In genomic region chr2:71527323-71528013, GRCm38 (mm10) we compare ENCODE assay signal across 14 mouse cellular contexts. TPM values are rescaled to one million over a fixed set of nuclear protein-coding genes. Genes with fewer than 3 reads are reported as not detected.
DNase-seq lines count a peak whose midpoint lies in the region; ATAC-seq lines count a peak whose summit lies in the region.
"Had no signal": no experiment of that assay in that cellular context is flagged by ENCODE, and none has a peak within 500 bp of the region (broad histone marks: within the 10 kb centered on the region; RNA-seq: fewer than 3 reads in every experiment).

No protein-coding gene starts in this region.

- 2% methylated on average over 24 of the region's 24 CpGs for WGBS in embryonic facial prominence, embryonic 11.5 days
- WGBS in forebrain, embryonic 15.5 days, result 3% methylated on average over 24 of the region's 24 CpGs
- WGBS in neural tube, embryonic 11.5 days, result 2% methylated on average over 24 of the region's 24 CpGs

- intact Hi-C loops in left cerebral cortex, postnatal 25 days (cut with DNase I), result no loop called here
- intact Hi-C loops in left cerebral cortex, postnatal 14 days (cut with DNase I), result no loop called here

- H3K27me3 ChIP-seq in embryonic facial prominence, embryonic 11.5 days (ENCODE audit: control insufficient read depth, insufficient read depth, low read length), result peaks cover 54% of the 10 kb centered on the region
- peaks cover 77% of the 10 kb centered on the region for H3K27me3 ChIP-seq in forebrain, embryonic 15.5 days
- H3K27me3 ChIP-seq in neural tube, embryonic 11.5 days (ENCODE audit: control insufficient read depth, insufficient read depth, low read length), result peaks cover 90% of the 10 kb centered on the region
- H3K27me3 ChIP-seq: CH12.LX had no signal

- peak overlapping the region; percentile 40 for H3K4me2 ChIP-seq in embryonic facial prominence, embryonic 11.5 days (ENCODE audit: low read depth, low read length)
- peak overlapping the region; percentile 81 for H3K4me2 ChIP-seq in forebrain, embryonic 15.5 days (replicated peaks)
- no peak overlapping the region for H3K4me2 ChIP-seq in neural tube, embryonic 11.5 days (ENCODE audit: low read depth)

- 0 out of 2 replicates have a peak overlapping the region, but pooled peaks have one; percentile 13 for H3K27ac ChIP-seq in embryonic facial prominence, embryonic 11.5 days (replicated peaks; ENCODE audit: low read depth, low read length)
- H3K27ac ChIP-seq in forebrain, embryonic 15.5 days (replicated peaks), result peak overlapping the region; percentile 96
- no peak overlapping the region for H3K27ac ChIP-seq in neural tube, embryonic 11.5 days (ENCODE audit: low read depth, low read length)
- H3K27ac ChIP-seq: heart, adult 2 months had no signal

- peaks cover 9% of the 10 kb centered on the region for H3K4me1 ChIP-seq in embryonic facial prominence, embryonic 11.5 days (ENCODE audit: control insufficient read depth, insufficient read depth, low read length)
- H3K4me1 ChIP-seq in forebrain, embryonic 15.5 days, result peaks cover 33% of the 10 kb centered on the region
- peaks cover 9% of the 10 kb centered on the region; the same call in 1 of the 2 replicates for H3K4me1 ChIP-seq in neural tube, embryonic 11.5 days (ENCODE audit: control insufficient read depth, insufficient read depth, low read length)

- peak; percentile 3 to 14 for DNase-seq in left cerebral cortex, postnatal 25 days (ENCODE audit: low spot score in 2 of 2)
- DNase-seq in left cerebral cortex, postnatal 14 days (ENCODE audit: low spot score in 2 of 2), result no peak
- peak; percentile 48 for DNase-seq in embryonic facial prominence, embryonic 11.5 days (ENCODE audit: low spot score)
- DNase-seq in neural tube, embryonic 11.5 days (ENCODE audit: low spot score), result peak; percentile 54
- DNase-seq in adrenal gland, postnatal 14 days, result no peak
- no peak for DNase-seq in ovary, adult 18-20 months (ENCODE audit: low spot score)
- no peak for DNase-seq in c-Kit-positive CD71-positive TER-119-positive erythroid progenitor cells, embryonic 14.5 days (ENCODE audit: low spot score)
- DNase-seq: cerebellum, adult 9-11 months; heart, adult 2 months; liver, postnatal 0 days had no signal

- H3K4me3 ChIP-seq in embryonic facial prominence, embryonic 11.5 days (ENCODE audit: low read depth, low read length), result peak overlapping the region; percentile 59
- peak overlapping the region; percentile 55 for H3K4me3 ChIP-seq in forebrain, embryonic 15.5 days
- no peak overlapping the region for H3K4me3 ChIP-seq in neural tube, embryonic 11.5 days (ENCODE audit: low read depth, low read length)
- H3K4me3 ChIP-seq: heart, adult 2 months had no signal

- no peaks in the 10 kb centered on the region for H3K36me3 ChIP-seq in embryonic facial prominence, embryonic 11.5 days (replicated peaks; ENCODE audit: control insufficient read depth, insufficient read depth, low read depth, low read length)
- no peaks in the 10 kb centered on the region for H3K36me3 ChIP-seq in forebrain, embryonic 15.5 days
- H3K36me3 ChIP-seq in neural tube, embryonic 11.5 days (ENCODE audit: control insufficient read depth, insufficient read depth, low read length), result no peaks in the 10 kb centered on the region

- H3K9ac ChIP-seq in embryonic facial prominence, embryonic 11.5 days (replicated peaks; ENCODE audit: low read length), result peak overlapping the region; percentile 46
- peak overlapping the region; percentile 43 for H3K9ac ChIP-seq in forebrain, embryonic 15.5 days (replicated peaks)
- H3K9ac ChIP-seq in neural tube, embryonic 11.5 days (ENCODE audit: low read length), result no peak overlapping the region
- H3K9ac ChIP-seq: liver, postnatal 0 days had no signal

- no peak for ATAC-seq in embryonic facial prominence, embryonic 11.5 days (replicated peaks; ENCODE audit: insufficient number of reproducible peaks, low FRiP score, low TSS enrichment, low read depth)
- ATAC-seq in forebrain, embryonic 15.5 days (replicated peaks), result no peak
- no peak for ATAC-seq in neural tube, embryonic 11.5 days (ENCODE audit: insufficient read depth, low FRiP score, low TSS enrichment)
- ATAC-seq: liver, postnatal 0 days had no signal

- no peaks in the 10 kb centered on the region for H3K9me3 ChIP-seq in embryonic facial prominence, embryonic 11.5 days (replicated peaks; ENCODE audit: control insufficient read depth, low read length)
- no peaks in the 10 kb centered on the region for H3K9me3 ChIP-seq in forebrain, embryonic 15.5 days
- H3K9me3 ChIP-seq in neural tube, embryonic 11.5 days (ENCODE audit: control insufficient read depth, low read length), result no peaks in the 10 kb centered on the region

RNA-seq across cellular contexts. Expression of gene Dlx1, which starts 0.4 kb away (rescaled TPM):
- total RNA-seq in left cerebral cortex, postnatal 25 days (2021), result 10 to 100 TPM; 15.9 to 19.9 TPM
- total RNA-seq in left cerebral cortex, postnatal 14 days (2021), result 10 to 100 TPM; 20.7 to 24.2 TPM
- polyA plus RNA-seq in embryonic facial prominence, embryonic 11.5 days (2014; fragmentation: Nextera tagmentation; extraction: Ambion mirVana), result 53.9 and 76.2 TPM in 2 replicates
- polyA plus RNA-seq in forebrain, embryonic 15.5 days (2015; fragmentation: Nextera tagmentation; extraction: Ambion mirVana), result 284 and 297 TPM in 2 replicates
- 1.2 and 2.5 TPM in 2 replicates for polyA plus RNA-seq in neural tube, embryonic 11.5 days (2014; fragmentation: Nextera tagmentation; extraction: Ambion mirVana)
- total RNA-seq in adrenal gland, postnatal 14 days (2021), result 0.11 and 0.26 TPM in 2 replicates
- total RNA-seq: hematopoietic stem cell, adult 5-6 weeks had no signal
- polyA plus RNA-seq: kidney, embryonic 16.5 days had no signal

RNA-seq across cellular contexts. Expression of gene Dlx2, which starts 19.1 kb away (rescaled TPM):
- total RNA-seq in left cerebral cortex, postnatal 25 days (2021), result 1 to 10 TPM; 5.3 to 5.4 TPM
- total RNA-seq in left cerebral cortex, postnatal 14 days (2021), result 1 to 10 TPM; 4.7 to 6.9 TPM
- polyA plus RNA-seq in embryonic facial prominence, embryonic 11.5 days (2014; fragmentation: Nextera tagmentation; extraction: Ambion mirVana), result 18.0 and 20.3 TPM in 2 replicates
- polyA plus RNA-seq in forebrain, embryonic 15.5 days (2015; fragmentation: Nextera tagmentation; extraction: Ambion mirVana), result 67.5 and 67.8 TPM in 2 replicates
- 2.2 TPM in 2 replicates for polyA plus RNA-seq in neural tube, embryonic 11.5 days (2014; fragmentation: Nextera tagmentation; extraction: Ambion mirVana)
- 0.19 and 0.22 TPM in 2 replicates for total RNA-seq in adrenal gland, postnatal 14 days (2021)
- total RNA-seq: CH12.LX; heart, adult 2 months; hematopoietic stem cell, adult 5-6 weeks had no signal
- polyA plus RNA-seq: heart, adult 2 months; kidney, embryonic 16.5 days; liver, postnatal 0 days had no signal

Comparison
In these comparisons a context has a peak if more than half of its experiments do, and no peak if none do; other contexts are left out.
1. DNase-seq: peak in left cerebral cortex, postnatal 25 days (2 of 2), embryonic facial prominence, embryonic 11.5 days (single experiment) and neural tube, embryonic 11.5 days (single experiment); none in left cerebral cortex, postnatal 14 days (0 of 2), adrenal gland, postnatal 14 days (single experiment), ovary, adult 18-20 months (single experiment) and c-Kit-positive CD71-positive TER-119-positive erythroid progenitor cells, embryonic 14.5 days (single experiment).
2. RNA of gene Dlx1, which starts 0.4 kb away (total RNA-seq): 20.7 to 24.2 TPM in left cerebral cortex, postnatal 14 days and 15.9 to 19.9 TPM in left cerebral cortex, postnatal 25 days; 0.11 to 0.26 TPM in adrenal gland, postnatal 14 days; every median in the first group is over 10 times any median in the second.